Mouse (Mus musculus): ENCODE results near the gene Gm13723.

Gene Gm13723

DNA sequence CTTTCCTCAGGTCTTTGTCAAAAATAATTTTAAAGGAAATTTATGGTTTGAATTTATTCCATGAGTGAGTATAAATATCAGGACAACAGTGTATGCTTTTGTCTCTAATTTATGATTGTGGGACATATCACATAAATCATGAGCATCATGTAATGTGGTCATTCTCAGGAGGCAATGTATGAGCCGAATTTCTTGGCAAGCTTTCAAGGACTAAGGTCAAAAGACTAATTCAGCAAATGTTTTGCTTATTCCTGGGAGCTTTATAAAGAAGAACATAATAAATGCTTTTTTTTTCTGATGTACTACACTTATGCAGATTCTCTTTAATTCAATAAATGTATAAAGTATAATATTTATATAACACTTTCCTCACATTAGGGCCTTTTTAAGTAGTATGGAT is at the start of gene Gm13723:
Gene Gm13723 (minus strand): TSS at position 101 of the 400 bp plus-strand sequence.
- POLR2A ChIA-PET, result no interaction called here
- CTCF ChIA-PET, result no interaction called here

DNA sequence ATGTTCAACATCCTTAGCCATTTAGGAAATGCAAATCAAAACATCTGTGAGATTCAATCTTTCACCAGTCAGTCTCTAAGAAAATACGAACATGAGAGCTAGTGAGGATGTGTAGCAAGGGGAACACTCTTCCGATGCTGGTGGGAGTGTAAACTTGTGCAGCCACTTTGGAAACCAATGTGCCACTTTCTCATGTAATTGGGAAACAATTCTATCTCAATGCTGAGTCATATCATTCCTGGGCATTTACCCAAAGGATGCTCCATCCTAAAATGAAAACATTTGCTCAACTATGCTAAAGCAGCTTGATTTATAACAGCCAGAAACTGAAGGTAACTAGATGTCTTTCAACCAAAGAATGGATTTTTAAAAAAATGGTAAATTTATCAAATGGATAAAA is 31.0 kb upstream of the Gm13723 start:
- CTCF ChIA-PET, result no interaction called here
- POLR2A ChIA-PET, result no interaction called here

DNA sequence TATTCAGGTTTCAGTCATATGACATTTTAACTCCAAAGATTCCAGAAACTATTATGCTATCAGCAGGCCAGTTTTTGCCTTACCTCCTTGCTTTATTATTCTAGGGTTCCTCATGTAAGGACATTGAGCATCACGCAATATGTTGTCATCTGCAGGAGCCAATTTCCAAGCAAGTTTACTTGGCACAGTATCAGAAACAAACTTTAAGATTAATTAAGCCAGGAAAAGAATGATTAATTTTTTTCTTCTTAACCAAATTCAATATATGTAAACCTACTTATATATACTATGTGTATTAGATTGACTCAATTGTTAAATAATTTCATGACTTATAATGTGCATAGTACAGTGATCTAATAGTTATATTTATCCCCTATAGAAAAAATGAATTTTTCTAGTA is 17.5 kb upstream of the Gm13723 start, which contains the start of gene Olfr1097:
Gene Olfr1097 (minus strand): TSS at position 101 of the 400 bp plus-strand sequence.
- ChIA-PET CTCF (no interaction called here), POLR2A (no interaction called here)

DNA sequence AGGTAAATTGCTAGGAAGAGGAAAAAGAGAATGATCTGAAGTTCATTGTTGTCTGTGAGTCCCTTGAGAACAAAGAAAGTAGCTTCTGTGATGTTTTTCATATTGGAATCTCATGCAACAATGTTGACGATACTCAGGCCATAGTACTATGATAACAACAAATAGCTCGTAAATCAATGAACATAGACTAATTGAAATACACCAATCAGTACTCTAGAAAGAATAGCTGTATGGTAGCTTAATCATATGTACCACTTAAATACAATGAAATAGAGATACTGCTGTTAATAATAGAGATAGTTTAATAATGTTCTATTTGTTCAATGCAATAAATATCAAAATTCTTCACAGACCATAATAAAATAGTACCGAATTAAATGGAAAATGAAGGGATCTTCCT is 23.0 kb downstream of the Gm13723 start, which contains the start of gene Olfr1095:
Gene Olfr1095 (minus strand): TSS at position 101 of the 400 bp plus-strand sequence.
- CTCF ChIA-PET, result interaction anchor here in 1 of 4 experiments (0.5 kb wide), 1 partner anchor 105 kb away, joined by 3 read pairs; no protein-coding TSS in a partner anchor
- POLR2A ChIA-PET, result no interaction called here

DNA sequence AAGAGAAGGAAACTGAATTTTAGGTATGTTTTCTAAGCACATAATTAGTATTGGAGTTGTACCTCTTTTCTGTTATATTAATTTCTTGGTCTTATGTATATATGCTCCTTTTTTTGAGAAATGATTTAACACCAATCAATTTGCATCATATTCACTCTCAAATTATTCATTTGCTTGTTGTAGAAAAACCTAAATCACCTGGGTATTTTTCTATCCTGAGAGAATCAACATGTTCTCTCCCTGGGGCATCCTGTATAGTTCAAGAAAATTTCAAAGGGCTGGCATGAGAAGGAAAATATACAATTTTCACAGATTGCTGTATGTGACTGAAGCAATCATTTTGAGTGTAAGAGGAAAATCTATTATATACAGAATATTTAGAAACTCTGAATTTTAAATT is 50.2 kb downstream of the Gm13723 start, which contains the start of gene Olfr1094:
Gene Olfr1094 (plus strand): TSS at position 301 of the 400 bp plus-strand sequence.
- ChIA-PET POLR2A (no interaction called here), CTCF (no interaction called here)
